Mouse (Mus musculus) olfactory bulb, adult 2 months (tissue): Measurements from ENCODE around the gene Fancc.

ENCODE experiments used
- CTCF ChIP-seq: fragments of 200-500 bp; IDR thresholded peaks from 2 replicates; pipeline ENCODE4 v1.5.1; 2012; ENCODE audit warnings: low read depth, mild to moderate bottlenecking, low read length, moderate library complexity; ENCODE audit not compliant: insufficient read depth
- POLR2A ChIP-seq: fragments of 200-500 bp; IDR thresholded peaks from 2 replicates; pipeline ENCODE4 v1.6.1; 2012; ENCODE audit warnings: mild to moderate bottlenecking, low read depth, low read length, moderate library complexity; ENCODE audit not compliant: insufficient read depth

- TF ChIP-seq CTCF = no peak
- TF ChIP-seq POLR2A = no peak
Measured at GRCm38 (mm10) chr13:63317681-63318104, 179.4 kb downstream of the Fancc start.
